Mouse (Mus musculus) granulocyte monocyte progenitor cell, adult 5-6 weeks (primary cell): Measurements from ENCODE around the gene Cdk10. TPM values are rescaled to one million over a fixed set of nuclear protein-coding genes. Genes with fewer than 3 reads are reported as not detected.
"Not testable (repeated sequence)": the region's sequence is repeated elsewhere in the genome, so short reads cannot be mapped to it uniquely, and the experiment has no call there.

ENCODE experiments used
- ATAC-seq: replicated peaks from 2 replicates; pipeline ENCODE4 v1.8.0; 2016; ENCODE audit warnings: mild to moderate bottlenecking, moderate TSS enrichment, inconsistent platforms; ENCODE audit not compliant: poor library complexity, severe bottlenecking
- total RNA-seq, 2 experiments: library from RNA; stranded (forward) in 1 of 2; stranded (reverse) in 1 of 2; fragments of 200-712, 200-1000 nt in 1 of 2; fragments of >200 nt in 1 of 2; fragmentation: Nextera tagmentation in 1 of 2; gene quantifications; 2 replicates each; pipeline ENCODE4 v1.2.3; 2014 to 2017

Cdk10 gene
- total RNA-seq (2014; fragmentation: Nextera tagmentation) (26.7 and 54.5 TPM in 2 replicates), total RNA-seq (2017) (39.4 and 39.9 TPM in 2 replicates)

DNA sequence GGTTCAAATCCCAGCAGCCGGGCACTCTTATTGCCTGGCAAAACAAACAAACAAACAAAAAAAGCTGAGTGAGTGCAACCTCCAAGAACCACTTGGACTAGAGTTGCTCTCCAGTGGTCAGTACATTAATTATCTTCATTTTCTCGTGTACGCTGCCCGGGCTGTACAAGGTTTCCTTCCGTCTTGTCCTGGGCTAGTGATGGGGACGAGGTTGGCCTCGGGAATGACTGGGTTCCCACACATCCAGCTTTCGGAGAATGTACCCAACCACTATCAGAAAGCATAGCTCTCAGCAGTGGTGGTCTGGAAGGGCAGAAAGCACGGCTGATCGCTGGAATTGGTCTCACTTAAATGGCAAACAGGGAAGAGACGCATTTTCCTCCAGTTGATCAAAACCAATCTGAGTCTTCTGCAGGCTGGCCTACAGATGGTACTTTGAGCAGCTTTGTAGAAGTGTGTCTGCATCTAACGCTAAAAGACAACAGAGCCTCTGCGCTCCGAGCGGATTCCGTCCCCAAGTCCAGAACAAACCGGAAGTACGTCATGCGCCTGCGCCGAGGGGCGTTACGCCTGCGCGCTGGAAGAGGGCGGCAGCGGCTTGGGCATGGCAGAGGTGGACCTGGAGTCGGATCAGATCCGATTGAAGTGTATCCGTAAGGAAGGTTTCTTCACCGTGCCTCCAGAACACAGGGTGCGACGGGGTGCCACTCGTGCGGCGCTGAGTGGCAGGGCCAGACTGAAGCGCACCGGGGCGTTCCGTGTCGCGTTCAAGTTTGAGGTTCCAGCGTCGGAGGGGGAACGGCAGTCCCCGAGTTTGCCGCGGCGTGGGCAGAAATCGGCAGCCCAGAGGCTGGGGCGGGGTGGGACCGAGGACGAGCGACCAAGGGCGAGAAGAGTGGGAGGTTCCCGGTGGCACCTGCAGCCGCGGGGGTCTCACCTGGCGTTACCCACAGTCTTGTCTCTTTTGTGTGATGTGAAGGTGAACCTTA, at the start of gene Cdk10:
Gene Cdk10, plus strand, starts transcription at position 565 of the 989 bp plus-strand sequence.
- peak; percentile 94 for ATAC-seq

- ATAC-seq: no peak
These were observed 43.3 kb upstream of the Cdk10 start for GRCm38 (mm10) chr8:123181391-123181790.

DNA sequence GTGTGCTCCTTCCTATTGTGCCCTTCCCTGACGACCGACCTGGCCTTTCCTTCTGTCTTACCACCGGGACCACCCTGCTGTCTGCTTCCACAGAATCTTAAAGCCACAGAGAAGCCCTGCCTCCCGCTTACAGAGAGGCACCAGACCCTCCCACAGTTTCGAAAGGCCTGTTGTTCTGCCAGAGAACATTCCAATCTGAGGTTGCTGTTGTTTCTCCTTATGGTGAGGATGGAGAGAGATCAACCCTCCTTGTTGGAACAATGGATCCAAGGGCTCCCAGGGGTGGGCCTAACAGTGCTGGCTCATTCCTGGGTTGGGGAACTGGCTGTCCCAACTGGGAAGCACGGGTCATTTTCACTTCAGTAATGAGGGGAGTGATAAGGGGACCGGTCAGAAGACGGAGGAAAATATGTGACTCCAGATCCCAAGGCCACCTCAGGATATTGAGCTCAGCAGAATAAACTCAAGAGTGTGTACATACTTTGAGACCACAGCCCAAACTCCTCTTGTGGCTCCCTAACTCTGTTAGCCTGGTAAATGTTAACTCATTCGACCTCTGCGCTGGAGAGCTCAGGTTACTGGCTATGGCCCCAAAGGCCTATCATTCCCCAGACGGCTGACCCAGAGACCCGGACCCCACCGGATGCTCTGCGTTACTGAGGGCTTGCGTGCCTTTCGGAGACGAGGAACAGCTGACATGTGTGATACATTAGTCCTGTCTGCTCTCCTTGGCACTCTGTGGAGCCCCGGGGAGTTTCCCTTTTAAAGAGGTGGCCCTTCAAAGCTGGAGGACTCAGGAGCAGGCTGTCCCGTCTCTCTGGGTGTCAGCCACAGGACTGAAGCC, 38.9 kb upstream of the Cdk10 start, which contains the start of gene Dpep1:
Gene Dpep1, plus strand, starts transcription at position 677 of the 844 bp plus-strand sequence.
- no peak for ATAC-seq

- ATAC-seq: no peak
These were observed 36.6 kb upstream of the Cdk10 start for GRCm38 (mm10) chr8:123188006-123188405.

DNA sequence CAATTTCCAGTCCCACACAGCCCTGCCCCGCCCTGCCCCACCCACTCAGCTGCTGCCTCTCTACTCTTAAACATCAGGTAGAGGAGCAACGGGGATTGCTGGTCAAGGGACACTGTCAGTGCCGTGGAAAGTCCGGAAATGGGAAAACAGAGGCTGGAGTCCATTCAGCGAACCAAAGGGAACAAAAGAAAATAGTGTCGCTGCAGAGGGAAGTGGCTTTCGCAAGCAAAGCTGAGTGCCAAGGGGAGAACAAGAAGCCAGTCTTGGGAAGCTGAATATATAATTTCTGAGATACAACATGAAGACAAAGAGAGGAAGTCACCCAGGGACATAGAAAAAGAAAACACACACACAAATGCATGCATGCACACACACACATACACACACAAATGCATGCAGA, 35.8 kb upstream of the Cdk10 start:
- ATAC-seq: no peak

DNA sequence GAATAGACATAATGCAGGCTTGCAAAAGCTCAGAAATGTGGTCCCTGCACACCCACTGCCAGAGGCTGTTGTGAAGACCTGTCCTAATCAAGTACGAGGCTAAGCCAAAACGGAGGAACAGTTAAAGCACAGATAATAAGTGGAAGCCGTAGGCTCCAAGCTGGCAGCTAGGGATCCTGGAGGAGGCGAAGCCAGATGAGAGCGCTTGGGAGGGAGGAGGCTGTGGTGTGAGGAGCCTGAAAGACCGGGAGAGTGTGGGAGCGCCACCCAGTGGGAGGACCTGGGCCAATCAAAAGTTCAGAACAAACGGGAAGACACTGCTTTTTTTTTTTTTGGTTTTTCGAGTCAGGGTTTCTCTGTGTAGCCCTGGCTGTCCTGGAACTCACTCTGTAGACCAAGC, 34.0 kb upstream of the Cdk10 start:
- peak; percentile 88 for ATAC-seq

GRCm38 (mm10) chr8:123191908-123192307, 32.7 kb upstream of the Cdk10 start:
- ATAC-seq: no peak

GRCm38 (mm10) chr8:123193771-123194170, 30.9 kb upstream of the Cdk10 start:
- no peak for ATAC-seq

DNA sequence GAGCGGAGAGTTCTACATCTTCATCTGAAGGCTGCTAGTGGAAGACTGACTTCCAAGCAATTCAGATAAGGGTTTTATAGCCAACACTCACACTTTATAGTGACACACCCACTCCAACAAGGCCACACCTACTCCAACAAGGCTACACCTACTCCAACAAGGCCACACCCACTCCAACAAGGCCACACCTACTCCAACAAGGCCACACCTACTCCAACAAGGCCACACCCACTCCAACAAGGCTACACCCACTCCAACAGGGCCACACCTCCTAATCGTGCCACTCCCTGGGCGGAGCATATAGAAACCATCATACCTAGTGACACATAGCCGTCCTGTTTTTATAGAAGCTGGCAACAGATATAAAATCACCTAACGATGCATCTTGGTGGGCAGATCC, 27.6 kb upstream of the Cdk10 start:
- not testable (repeated sequence) for ATAC-seq

DNA sequence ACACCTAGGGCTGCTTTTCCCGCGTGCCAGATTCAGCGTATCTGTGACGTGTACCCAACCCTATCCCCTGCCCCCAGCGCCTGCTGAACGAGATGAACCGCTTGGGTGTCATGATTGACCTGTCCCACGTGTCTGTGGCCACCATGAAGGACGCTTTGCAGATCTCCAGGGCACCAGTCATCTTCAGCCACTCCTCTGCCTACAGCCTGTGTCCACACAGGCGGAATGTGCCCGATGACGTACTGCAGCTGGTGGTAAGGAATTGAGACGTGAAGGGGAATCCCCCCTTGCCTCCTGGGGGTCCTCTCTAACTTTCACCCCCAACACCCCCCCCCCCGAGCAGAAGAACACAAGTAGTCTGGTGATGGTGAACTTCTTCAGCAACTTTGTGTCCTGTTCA, 24.8 kb upstream of the Cdk10 start:
- ATAC-seq: no peak

DNA sequence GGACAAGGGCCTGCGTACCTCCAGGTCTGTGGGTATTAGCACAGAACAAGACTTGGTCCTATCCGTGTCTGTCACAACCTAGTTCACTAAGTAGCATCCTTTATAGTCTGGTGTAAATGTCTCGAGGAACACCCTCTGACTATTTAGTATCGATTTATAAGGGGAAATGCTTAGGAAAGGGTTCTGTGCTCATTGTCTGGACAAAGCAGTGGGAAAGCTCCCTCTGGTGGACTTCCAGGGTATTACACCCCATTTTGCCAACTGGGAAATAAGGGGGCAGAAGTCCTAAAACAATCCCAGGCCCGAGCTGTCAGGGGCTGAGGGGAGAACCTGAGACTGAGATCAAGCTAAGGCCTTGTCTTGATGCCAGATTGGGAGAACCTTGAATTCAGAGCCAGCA, 22.4 kb upstream of the Cdk10 start:
- ATAC-seq: peak; percentile 62

GRCm38 (mm10) chr8:123203571-123203970, 21.1 kb upstream of the Cdk10 start:
- ATAC-seq: peak; percentile 31; the same call in 1 of the 2 replicates

- ATAC-seq: no peak
These were observed 12.8 kb upstream of the Cdk10 start for GRCm38 (mm10) chr8:123211876-123212275.

DNA sequence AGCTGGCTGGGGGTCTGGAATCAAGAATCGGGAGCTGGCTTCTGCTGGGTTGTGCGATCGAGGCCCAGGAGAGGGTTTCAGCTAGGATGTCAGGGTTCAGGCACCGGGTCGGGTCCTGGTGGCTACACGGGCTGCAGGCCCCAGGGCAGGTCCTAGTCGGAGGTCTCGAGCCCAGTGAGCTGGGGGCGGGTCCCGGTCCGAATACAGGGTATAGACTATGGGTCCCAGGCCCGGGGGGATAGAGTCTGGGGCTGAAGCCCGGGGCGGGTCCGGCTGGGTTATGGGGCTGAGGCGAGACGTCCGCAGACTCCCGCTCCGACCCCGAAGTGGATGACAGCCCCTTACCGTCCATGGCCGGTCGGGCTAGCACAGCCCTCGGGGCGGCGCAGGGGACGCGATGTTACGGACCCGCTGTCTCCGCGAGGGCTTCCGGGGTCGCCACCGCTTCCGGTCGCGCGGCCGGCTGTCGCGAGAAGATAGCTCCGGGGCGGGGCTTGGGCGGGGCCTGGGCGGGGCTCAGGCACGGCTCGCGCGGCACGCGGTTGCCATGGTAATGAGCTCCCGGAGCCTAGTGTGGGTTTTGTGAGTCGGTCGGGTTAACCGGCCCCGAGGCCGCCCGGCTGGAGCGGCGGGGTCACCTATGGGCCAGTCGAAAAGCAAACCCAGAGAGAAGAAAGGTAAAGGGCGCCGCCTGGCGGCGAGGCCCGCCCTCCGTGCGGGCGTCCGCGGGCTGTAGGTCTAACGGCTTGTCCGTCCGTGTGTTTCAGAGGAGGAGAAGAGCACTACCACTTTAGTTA, 12.1 kb upstream of the Cdk10 start, which contains the start of the genes Chmp1a and Spata33:
Gene Chmp1a, minus strand, starts transcription at position 443 of the 797 bp plus-strand sequence.
Gene Spata33, plus strand, starts transcription at position 512 of the 797 bp plus-strand sequence.
- peak; percentile 92 for ATAC-seq

GRCm38 (mm10) chr8:123213118-123213772, 11.4 kb upstream of the Cdk10 start:
- peak; percentile 5; the same call in 1 of the 2 replicates for ATAC-seq

DNA sequence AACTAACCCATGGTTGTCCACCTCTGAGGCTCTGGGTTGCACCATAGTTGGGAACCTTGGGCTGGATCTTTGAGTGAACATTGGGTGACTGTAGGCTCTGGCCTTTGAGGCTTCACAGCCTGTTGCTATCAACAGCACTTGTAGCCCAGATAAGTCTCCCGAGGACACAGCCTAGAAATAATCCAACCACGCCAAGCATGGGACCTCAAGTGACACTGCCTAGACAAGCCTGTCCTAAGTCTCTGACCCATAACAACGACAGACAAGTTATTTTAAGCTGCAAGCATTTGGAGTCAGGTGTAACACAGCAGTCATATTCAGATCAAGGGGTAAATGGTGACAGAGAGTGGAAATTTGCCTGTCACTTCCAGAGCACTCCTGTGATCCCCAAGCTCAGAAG, 9.2 kb upstream of the Cdk10 start:
- ATAC-seq: no peak

DNA sequence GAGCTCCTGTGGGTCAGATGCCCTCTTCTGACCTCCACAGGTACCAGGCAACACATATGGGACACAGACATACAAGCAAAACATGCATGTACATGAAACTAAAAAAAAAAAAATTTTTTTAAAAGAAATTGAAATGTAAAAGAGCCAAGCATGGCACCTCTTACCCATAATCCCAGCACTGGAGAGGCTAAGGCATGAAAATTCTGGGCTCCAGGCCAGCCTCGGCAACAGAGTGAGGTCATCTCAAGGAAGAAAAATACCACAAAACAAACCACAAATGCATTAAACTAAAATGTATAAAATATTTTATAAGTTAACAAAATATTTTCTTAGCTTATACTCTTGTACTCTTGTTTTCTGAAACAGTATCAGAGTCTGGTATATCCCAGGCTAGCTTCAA, 3.7 kb upstream of the Cdk10 start:
- ATAC-seq: no peak

GRCm38 (mm10) chr8:123228416-123228815, 3.8 kb downstream of the Cdk10 start:
- no peak for ATAC-seq

DNA sequence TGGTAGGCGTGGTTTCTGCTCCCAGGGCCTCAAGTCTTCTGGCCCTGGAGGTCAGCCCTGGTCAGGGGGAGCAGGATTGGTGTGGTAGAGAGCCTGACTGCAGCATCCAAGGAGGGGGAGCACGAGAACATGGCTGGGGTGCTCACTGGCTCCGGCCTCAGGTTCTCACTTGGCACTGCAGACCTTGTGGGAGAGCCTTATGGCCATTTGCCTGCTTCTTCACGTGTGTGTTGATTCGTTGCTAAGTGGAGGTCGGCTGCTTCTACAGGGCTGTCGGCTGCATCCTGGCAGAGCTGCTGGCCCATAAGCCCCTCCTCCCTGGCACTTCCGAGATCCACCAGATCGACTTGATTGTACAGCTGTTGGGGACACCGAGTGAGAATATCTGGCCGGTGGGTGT, 5.7 kb downstream of the Cdk10 start:
- ATAC-seq: not testable (repeated sequence)
